Mouse (Mus musculus): ENCODE data around the gene Tnf.

The Tnf gene

DNA sequence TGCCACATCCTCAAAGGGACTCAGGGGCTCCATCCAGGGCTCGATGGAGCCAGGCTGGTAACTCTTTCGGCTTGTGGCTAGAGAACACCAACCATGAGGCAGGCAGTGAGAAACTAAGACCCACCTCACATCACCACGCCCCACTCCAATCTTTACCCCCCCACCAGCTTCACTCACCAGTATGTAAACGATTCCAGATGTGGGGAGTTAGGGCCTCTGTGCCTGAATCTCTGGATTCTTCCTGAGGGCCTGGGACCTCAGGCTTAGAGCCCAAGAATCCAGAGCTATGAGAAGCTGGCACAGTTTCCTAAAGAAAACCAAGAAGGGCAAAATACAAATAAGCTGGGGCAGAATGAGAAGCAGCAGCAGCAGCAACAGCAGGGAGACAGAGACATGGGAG is 47.9 kb downstream of the Tnf start:
- no peak for DNase-seq (ENCODE audit: inconsistent ontology term)

GRCm38 (mm10) chr17:35153077-35153476 is 48.7 kb downstream of the Tnf start:
- no peak for DNase-seq (ENCODE audit: inconsistent ontology term)

DNA sequence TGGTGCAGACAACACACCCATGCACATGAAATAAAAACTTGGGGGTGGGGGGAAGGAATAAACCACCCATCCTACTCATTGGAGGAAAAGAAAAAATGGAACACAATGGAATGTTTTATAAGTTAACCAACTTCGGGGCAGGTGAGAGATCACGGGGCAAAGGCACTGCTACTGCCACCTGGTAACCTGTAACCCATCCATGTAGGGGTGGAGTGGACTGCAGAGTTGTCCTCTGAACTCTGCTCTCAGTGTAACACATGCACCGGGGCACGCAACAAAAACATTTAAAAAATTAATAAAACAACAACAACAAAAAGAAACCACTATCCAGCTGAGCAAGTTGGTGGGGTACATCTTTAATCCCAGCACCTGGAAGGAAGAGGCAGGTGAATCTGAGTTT is 49.7 kb downstream of the Tnf start:
- DNase-seq (ENCODE audit: inconsistent ontology term), result no peak

Data from Muller cell, postnatal 12 days (primary cell).